22 mouse cellular contexts compared by ENCODE assay signal in genomic region chr13:45743848-45744247, GRCm38 (mm10).
DNase-seq lines count a peak whose midpoint lies in the region; ATAC-seq and TF ChIP-seq lines count a peak whose summit lies in the region.
"Had no signal": no experiment of that assay in that cellular context is flagged by ENCODE, and none has a peak within 500 bp of the region (broad histone marks: within the 10 kb centered on the region; RNA-seq: fewer than 3 reads in every experiment).

No protein-coding gene starts in this region.

- no peak for DNase-seq in forebrain, embryonic 11.5 days (ENCODE audit: low spot score)
- no peak for DNase-seq in left cerebral cortex, adult 2 months (ENCODE audit: extremely low spot score in 1 of 2, low spot score in 2 of 2)
- no peak for DNase-seq in left cerebral cortex, adult 18-20 months (ENCODE audit: low spot score in 2 of 2)
- peak; percentile 60 for DNase-seq in brain, adult 2 months (ENCODE audit: low read depth, low spot score)
- peak; percentile 61 for DNase-seq in midbrain, embryonic 14.5 days
- DNase-seq in spleen, postnatal 36 days (ENCODE audit: low spot score in 2 of 2): no peak
- no peak for DNase-seq in ovary, postnatal 10 days (ENCODE audit: low spot score)
- DNase-seq: adrenal gland, adult 2 months; cerebellum, adult 2 months; cerebellum, postnatal 36 days; embryo, embryonic 11 days; gastrocnemius, adult 2 months; heart, postnatal 4 days; kidney, adult 9 months; kidney, postnatal 14 days; lung, postnatal 10 days; right cerebral cortex, adult 18-20 months had no signal

- peak; percentile 47 for ATAC-seq in forebrain, embryonic 16.5 days
- no peak for ATAC-seq in forebrain, embryonic 11.5 days (replicated peaks; ENCODE audit: low FRiP score)
- ATAC-seq in midbrain, embryonic 14.5 days (ENCODE audit: low FRiP score, low TSS enrichment): no peak
- ATAC-seq: CD4-positive, CD25-positive, alpha-beta regulatory T cell, adult 4 months; intestine, embryonic 16.5 days had no signal

- H3K4me2 ChIP-seq in forebrain, embryonic 16.5 days (ENCODE audit: low read length): no peak overlapping the region
- H3K4me2 ChIP-seq in forebrain, embryonic 11.5 days (ENCODE audit: low read depth, low read length, severe bottlenecking): no peak overlapping the region
- H3K4me2 ChIP-seq in midbrain, embryonic 14.5 days (ENCODE audit: low read length): no peak overlapping the region
- H3K4me2 ChIP-seq: embryonic facial prominence, embryonic 13.5 days had no signal

- H3K9ac ChIP-seq in forebrain, embryonic 16.5 days (replicated peaks; ENCODE audit: low read depth, low read length): no peak overlapping the region
- H3K9ac ChIP-seq in forebrain, embryonic 11.5 days (ENCODE audit: low read length): no peak overlapping the region
- H3K9ac ChIP-seq in midbrain, embryonic 14.5 days (replicated peaks; ENCODE audit: low read length): peak overlapping the region; percentile 1; the same call in 1 of the 2 replicates
- H3K9ac ChIP-seq: embryonic facial prominence, embryonic 13.5 days had no signal

- peaks cover 2% of the 10 kb centered on the region; the same call in 1 of the 2 replicates for H3K36me3 ChIP-seq in forebrain, embryonic 16.5 days (ENCODE audit: control insufficient read depth, insufficient read depth)
- H3K36me3 ChIP-seq in forebrain, embryonic 11.5 days (ENCODE audit: control insufficient read depth, insufficient read depth, low read length): no peaks in the 10 kb centered on the region
- H3K36me3 ChIP-seq in midbrain, embryonic 14.5 days (ENCODE audit: control insufficient read depth, insufficient read depth, low read length): no peaks in the 10 kb centered on the region
- H3K36me3 ChIP-seq: embryonic facial prominence, embryonic 13.5 days had no signal

- H3K27ac ChIP-seq in forebrain, embryonic 16.5 days (ENCODE audit: low read length): peak overlapping the region; percentile 34; the same call in 1 of the 2 replicates
- no peak overlapping the region for H3K27ac ChIP-seq in forebrain, embryonic 11.5 days (ENCODE audit: low read depth, low read length)
- peak overlapping the region; percentile 89 for H3K27ac ChIP-seq in left cerebral cortex, adult 2 months
- H3K27ac ChIP-seq in midbrain, embryonic 14.5 days (replicated peaks; ENCODE audit: low read depth, low read length): peak overlapping the region; percentile 54
- H3K27ac ChIP-seq: embryonic facial prominence, embryonic 13.5 days; gastrocnemius, adult 2 months had no signal

- no peaks in the 10 kb centered on the region for H3K27me3 ChIP-seq in forebrain, embryonic 16.5 days (replicated peaks; ENCODE audit: control insufficient read depth, insufficient read depth, low read length)
- H3K27me3 ChIP-seq in forebrain, embryonic 11.5 days (ENCODE audit: control insufficient read depth, insufficient read depth, low read length): no peaks in the 10 kb centered on the region
- H3K27me3 ChIP-seq in midbrain, embryonic 14.5 days (ENCODE audit: control insufficient read depth, insufficient read depth, low read length): no peaks in the 10 kb centered on the region
- H3K27me3 ChIP-seq: embryonic facial prominence, embryonic 13.5 days had no signal

- 59% methylated on average over 7 of the region's 7 CpGs for WGBS in forebrain, embryonic 16.5 days
- 55% methylated on average over 7 of the region's 7 CpGs for WGBS in forebrain, embryonic 11.5 days
- 31% methylated on average over 7 of the region's 7 CpGs for WGBS in midbrain, embryonic 14.5 days

- no peak for TF ChIP-seq CTCF in left cerebral cortex, adult 2 months (IDR thresholded peaks at IDR 0.05)

- 0 out of 2 replicates have a peak, but pooled peaks cover 3% of the 10 kb centered on the region for H3K4me1 ChIP-seq in forebrain, embryonic 16.5 days (replicated peaks; ENCODE audit: control insufficient read depth, insufficient read depth, low read length)
- H3K4me1 ChIP-seq in forebrain, embryonic 11.5 days (replicated peaks; ENCODE audit: control insufficient read depth, insufficient read depth, low read length): no peaks in the 10 kb centered on the region
- 0 out of 2 replicates have a peak, but pooled peaks cover 7% of the 10 kb centered on the region for H3K4me1 ChIP-seq in midbrain, embryonic 14.5 days (ENCODE audit: control insufficient read depth, insufficient read depth, low read length)

- intact Hi-C loops in left cerebral cortex, adult 2 months (cut with DNase I): no loop called here

- H3K4me3 ChIP-seq in forebrain, embryonic 16.5 days (replicated peaks; ENCODE audit: low read length): no peak overlapping the region
- no peak overlapping the region for H3K4me3 ChIP-seq in forebrain, embryonic 11.5 days (ENCODE audit: low read depth, low read length)
- no peak overlapping the region for H3K4me3 ChIP-seq in left cerebral cortex, adult 2 months
- no peak overlapping the region for H3K4me3 ChIP-seq in midbrain, embryonic 14.5 days (replicated peaks; ENCODE audit: low read depth, low read length)
- H3K4me3 ChIP-seq: embryonic facial prominence, embryonic 13.5 days; erythroblast, embryonic 14.5 days; gastrocnemius, adult 2 months had no signal

- no peaks in the 10 kb centered on the region for H3K9me3 ChIP-seq in forebrain, embryonic 16.5 days (ENCODE audit: control insufficient read depth, low read length)
- no peaks in the 10 kb centered on the region for H3K9me3 ChIP-seq in forebrain, embryonic 11.5 days (ENCODE audit: control insufficient read depth, low read length)
- no peaks in the 10 kb centered on the region for H3K9me3 ChIP-seq in midbrain, embryonic 14.5 days (ENCODE audit: control insufficient read depth, low read length)
- H3K9me3 ChIP-seq: embryonic facial prominence, embryonic 13.5 days had no signal

Comparison
In these comparisons a context has a peak if more than half of its experiments do, and no peak if none do; other contexts are left out.
1. DNase-seq: peak in brain, adult 2 months (single experiment) and midbrain, embryonic 14.5 days (single experiment); none in forebrain, embryonic 11.5 days (single experiment), left cerebral cortex, adult 2 months (0 of 2), left cerebral cortex, adult 18-20 months (0 of 2), spleen, postnatal 36 days (0 of 2) and ovary, postnatal 10 days (single experiment).